8 mouse cellular contexts compared by ENCODE assay signal in the genomic region with DNA sequence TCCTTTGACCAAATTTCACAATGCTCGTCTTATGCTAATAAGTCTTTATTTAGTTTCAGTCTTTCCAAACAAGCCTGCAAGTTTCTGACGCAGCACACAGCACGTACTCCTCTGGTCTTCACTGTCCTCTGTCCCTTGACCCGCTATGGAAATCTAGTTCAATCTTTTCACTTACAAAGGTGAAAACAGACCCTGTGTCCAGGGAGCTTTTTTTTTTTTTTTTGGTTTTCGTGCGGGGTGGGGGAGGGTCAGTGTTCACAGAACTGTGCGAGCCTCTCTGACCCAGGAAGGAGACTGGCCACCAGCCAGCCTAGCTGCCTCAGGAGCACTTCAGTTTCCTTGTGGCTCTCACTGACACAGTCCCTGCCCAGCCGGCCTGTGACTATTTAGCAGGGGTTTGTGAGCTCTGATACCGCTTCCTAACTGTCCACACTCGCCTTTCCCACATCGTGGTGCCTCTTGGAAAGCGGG. TPM values are rescaled to one million over a fixed set of nuclear protein-coding genes. Genes with fewer than 3 reads are reported as not detected.
DNase-seq lines count a peak whose midpoint lies in the region; ATAC-seq lines count a peak whose summit lies in the region.

No protein-coding gene starts in this region.

- H3K9ac ChIP-seq in embryonic facial prominence, embryonic 15.5 days: no peak overlapping the region
- peak overlapping the region; percentile 72 for H3K9ac ChIP-seq in heart, embryonic 13.5 days
- no peak overlapping the region for H3K9ac ChIP-seq in kidney, embryonic 15.5 days
- H3K9ac ChIP-seq in liver, embryonic 13.5 days: peak overlapping the region; percentile 50
- H3K9ac ChIP-seq in stomach, embryonic 14.5 days (replicated peaks; ENCODE audit: low read depth, low read length): no peak overlapping the region

- H3K4me2 ChIP-seq in embryonic facial prominence, embryonic 15.5 days (replicated peaks): peak overlapping the region; percentile 40
- H3K4me2 ChIP-seq in heart, embryonic 13.5 days: peak overlapping the region; percentile 64
- peak overlapping the region; percentile 44 for H3K4me2 ChIP-seq in kidney, embryonic 15.5 days
- H3K4me2 ChIP-seq in liver, embryonic 13.5 days: peak overlapping the region; percentile 54
- H3K4me2 ChIP-seq in stomach, embryonic 14.5 days (replicated peaks; ENCODE audit: low read depth, low read length): peak overlapping the region; percentile 36

- 0 out of 2 replicates have a peak, but pooled peaks cover 7% of the 10 kb centered on the region for H3K4me1 ChIP-seq in embryonic facial prominence, embryonic 15.5 days
- H3K4me1 ChIP-seq in heart, embryonic 13.5 days: peaks cover 21% of the 10 kb centered on the region
- H3K4me1 ChIP-seq in kidney, embryonic 15.5 days: peaks cover 25% of the 10 kb centered on the region
- H3K4me1 ChIP-seq in liver, embryonic 13.5 days (replicated peaks): peaks cover 13% of the 10 kb centered on the region; the same call in 1 of the 2 replicates
- H3K4me1 ChIP-seq in stomach, embryonic 14.5 days (ENCODE audit: control insufficient read depth, insufficient read depth, low read length): 0 out of 2 replicates have a peak, but pooled peaks cover 4% of the 10 kb centered on the region

- no peaks in the 10 kb centered on the region for H3K27me3 ChIP-seq in embryonic facial prominence, embryonic 15.5 days
- H3K27me3 ChIP-seq in heart, embryonic 13.5 days (replicated peaks): no peaks in the 10 kb centered on the region
- no peaks in the 10 kb centered on the region for H3K27me3 ChIP-seq in kidney, embryonic 15.5 days
- H3K27me3 ChIP-seq in liver, embryonic 13.5 days: no peaks in the 10 kb centered on the region
- H3K27me3 ChIP-seq in stomach, embryonic 14.5 days (ENCODE audit: control insufficient read depth, insufficient read depth, low read length): no peaks in the 10 kb centered on the region

- 16% methylated on average over 12 of the region's 12 CpGs for whole genome bisulfite sequencing in embryonic facial prominence, embryonic 15.5 days
- WGBS in heart, embryonic 13.5 days: 10% methylated on average over 12 of the region's 12 CpGs
- WGBS in kidney, embryonic 15.5 days: 14% methylated on average over 12 of the region's 12 CpGs
- WGBS in liver, embryonic 13.5 days (ENCODE audit: insufficient replicate concordance): 13% methylated on average over 12 of the region's 12 CpGs
- 15% methylated on average over 12 of the region's 12 CpGs for WGBS in stomach, embryonic 14.5 days

- no peak for ATAC-seq in embryonic facial prominence, embryonic 15.5 days (ENCODE audit: insufficient number of reproducible peaks, low FRiP score, low TSS enrichment, low read depth)
- ATAC-seq in heart, embryonic 13.5 days (ENCODE audit: extremely low read depth, insufficient number of reproducible peaks, low FRiP score, low TSS enrichment): peak; percentile 37; the same call in 1 of the 2 replicates
- ATAC-seq in kidney, embryonic 15.5 days (replicated peaks; ENCODE audit: low FRiP score): peak; percentile 63; the same call in 1 of the 2 replicates
- peak; percentile 69 for ATAC-seq in liver, embryonic 13.5 days (ENCODE audit: low read depth)
- ATAC-seq in monocyte, adult 5-6 weeks (replicated peaks; ENCODE audit: insufficient number of reproducible peaks, low FRiP score, low TSS enrichment, poor library complexity, severe bottlenecking): peak; percentile 67
- no peak for ATAC-seq in stomach, embryonic 14.5 days (ENCODE audit: insufficient number of reproducible peaks, insufficient read depth, low FRiP score, low read depth)

- H3K9me3 ChIP-seq in embryonic facial prominence, embryonic 15.5 days (replicated peaks): no peaks in the 10 kb centered on the region
- H3K9me3 ChIP-seq in heart, embryonic 13.5 days: no peaks in the 10 kb centered on the region
- no peaks in the 10 kb centered on the region for H3K9me3 ChIP-seq in kidney, embryonic 15.5 days (replicated peaks)
- H3K9me3 ChIP-seq in liver, embryonic 13.5 days (replicated peaks): no peaks in the 10 kb centered on the region
- no peaks in the 10 kb centered on the region for H3K9me3 ChIP-seq in stomach, embryonic 14.5 days (ENCODE audit: control insufficient read depth, low read depth, low read length)

- peak; percentile 32 for DNase-seq in thymus, postnatal 14 days
- DNase-seq in thymus, postnatal 10 days (ENCODE audit: low spot score in 2 of 2): no peak
- DNase-seq in liver, embryonic 13.5 days: no peak

- H3K4me3 ChIP-seq in embryonic facial prominence, embryonic 15.5 days (replicated peaks): peak overlapping the region; percentile 23
- peak overlapping the region; percentile 43 for H3K4me3 ChIP-seq in heart, embryonic 13.5 days
- peak overlapping the region; percentile 22 for H3K4me3 ChIP-seq in kidney, embryonic 15.5 days (replicated peaks)
- peak overlapping the region; percentile 35 for H3K4me3 ChIP-seq in liver, embryonic 13.5 days (replicated peaks)
- H3K4me3 ChIP-seq in stomach, embryonic 14.5 days (ENCODE audit: low read depth, low read length): peak overlapping the region; percentile 8; the same call in 1 of the 2 replicates

- H3K36me3 ChIP-seq in embryonic facial prominence, embryonic 15.5 days: no peaks in the 10 kb centered on the region
- H3K36me3 ChIP-seq in heart, embryonic 13.5 days: no peaks in the 10 kb centered on the region
- no peaks in the 10 kb centered on the region for H3K36me3 ChIP-seq in kidney, embryonic 15.5 days
- no peaks in the 10 kb centered on the region for H3K36me3 ChIP-seq in liver, embryonic 13.5 days
- no peaks in the 10 kb centered on the region for H3K36me3 ChIP-seq in stomach, embryonic 14.5 days (ENCODE audit: control insufficient read depth, insufficient read depth, low read length)

- H3K27ac ChIP-seq in embryonic facial prominence, embryonic 15.5 days (replicated peaks): no peak overlapping the region; the same call in 1 of the 2 replicates
- peak overlapping the region; percentile 67 for H3K27ac ChIP-seq in heart, embryonic 13.5 days (replicated peaks)
- H3K27ac ChIP-seq in kidney, embryonic 15.5 days: peak overlapping the region; percentile 72; the same call in 1 of the 2 replicates
- H3K27ac ChIP-seq in liver, embryonic 13.5 days: peak overlapping the region; percentile 61
- no peak overlapping the region for H3K27ac ChIP-seq in stomach, embryonic 14.5 days (ENCODE audit: low read length)

RNA-seq across cellular contexts. Expression of a gene that starts 16.6 kb away (rescaled TPM):
- polyA plus RNA-seq in embryonic facial prominence, embryonic 15.5 days (2015; fragmentation: Nextera tagmentation; extraction: Ambion mirVana): 331 and 353 TPM in 2 replicates
- polyA plus RNA-seq in heart, embryonic 13.5 days (2015; fragmentation: Nextera tagmentation; extraction: Ambion mirVana): 327 and 356 TPM in 2 replicates
- polyA plus RNA-seq in kidney, embryonic 15.5 days (2015; fragmentation: Nextera tagmentation; extraction: Ambion mirVana): 422 and 445 TPM in 2 replicates
- 343 and 365 TPM in 2 replicates for polyA plus RNA-seq in liver, embryonic 13.5 days (2015; fragmentation: Nextera tagmentation; extraction: Ambion mirVana)
- 200 to 257 TPM (median 216 TPM) in 3 replicates for total RNA-seq in monocyte, adult 5-6 weeks (2017)
- polyA plus RNA-seq in stomach, embryonic 14.5 days (2014; fragmentation: Nextera tagmentation; extraction: Ambion mirVana): 391 and 397 TPM in 2 replicates

RNA-seq across cellular contexts. Expression of a gene that starts 38.0 kb away (rescaled TPM):
- polyA plus RNA-seq in embryonic facial prominence, embryonic 15.5 days (2015; fragmentation: Nextera tagmentation; extraction: Ambion mirVana): 127 and 129 TPM in 2 replicates
- 79.0 and 80.6 TPM in 2 replicates for polyA plus RNA-seq in heart, embryonic 13.5 days (2015; fragmentation: Nextera tagmentation; extraction: Ambion mirVana)
- polyA plus RNA-seq in kidney, embryonic 15.5 days (2015; fragmentation: Nextera tagmentation; extraction: Ambion mirVana): 125 and 131 TPM in 2 replicates
- polyA plus RNA-seq in liver, embryonic 13.5 days (2015; fragmentation: Nextera tagmentation; extraction: Ambion mirVana): 51.9 and 62.8 TPM in 2 replicates
- total RNA-seq in monocyte, adult 5-6 weeks (2017): 103 to 115 TPM (median 112 TPM) in 3 replicates
- polyA plus RNA-seq in stomach, embryonic 14.5 days (2014; fragmentation: Nextera tagmentation; extraction: Ambion mirVana): 127 and 135 TPM in 2 replicates

Comparison
In these comparisons a context has a peak if more than half of its experiments do, and no peak if none do; other contexts are left out.
1. ATAC-seq: peak in heart, embryonic 13.5 days (single experiment), kidney, embryonic 15.5 days (single experiment), liver, embryonic 13.5 days (single experiment) and monocyte, adult 5-6 weeks (single experiment); none in embryonic facial prominence, embryonic 15.5 days (single experiment) and stomach, embryonic 14.5 days (single experiment).
2. H3K27ac ChIP-seq: peak in heart, embryonic 13.5 days (single experiment), kidney, embryonic 15.5 days (single experiment) and liver, embryonic 13.5 days (single experiment); none in embryonic facial prominence, embryonic 15.5 days (single experiment) and stomach, embryonic 14.5 days (single experiment).
3. H3K9ac ChIP-seq: peak in heart, embryonic 13.5 days (single experiment) and liver, embryonic 13.5 days (single experiment); none in embryonic facial prominence, embryonic 15.5 days (single experiment), kidney, embryonic 15.5 days (single experiment) and stomach, embryonic 14.5 days (single experiment).
4. Peak in every context shown above with its lines, with median percentiles within 50 percentile points of each other: H3K4me2 ChIP-seq and H3K4me3 ChIP-seq.